Mouse (Mus musculus) thymus, adult 2 months (tissue): ENCODE measurements around the gene Hnf1b.

Source experiments
- CTCF ChIP-seq: fragments of 200-500 bp; IDR thresholded peaks from 2 replicates; pipeline ENCODE4 v1.5.1; 2012; ENCODE audit warnings: mild to moderate bottlenecking, control low read depth, low read length, moderate library complexity, borderline replicate concordance; ENCODE audit not compliant: control insufficient read depth, poor library complexity, insufficient read depth; ENCODE audit errors: extremely low read depth
- POLR2A ChIP-seq: fragments of 200-500 bp; IDR thresholded peaks from 2 replicates; pipeline ENCODE4 v1.6.1; 2012; ENCODE audit warnings: mild to moderate bottlenecking, low read length, control low read depth, moderate library complexity; ENCODE audit not compliant: control insufficient read depth, poor library complexity, insufficient read depth; ENCODE audit errors: extremely low read depth

DNA sequence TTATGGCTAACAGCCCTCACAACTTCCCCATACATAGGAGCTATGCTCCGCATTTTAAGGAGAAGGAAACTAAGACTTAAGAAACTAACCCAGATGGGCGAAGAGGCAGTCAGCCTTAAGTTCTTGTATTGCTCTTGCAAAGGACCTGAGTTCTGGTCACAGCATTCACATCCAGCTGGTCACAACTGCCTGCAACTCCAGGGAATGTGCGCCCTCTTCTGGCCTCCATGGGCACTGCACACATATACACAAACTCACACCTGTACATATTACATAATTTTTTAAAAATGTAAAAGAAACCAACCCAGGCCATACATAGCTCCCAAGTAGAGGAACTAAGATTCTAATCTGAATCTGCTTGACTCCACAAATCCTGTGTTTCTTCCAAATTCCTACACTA, 77.2 kb downstream of the Hnf1b start:
- no peak for TF ChIP-seq POLR2A
- no peak for TF ChIP-seq CTCF
